Mouse (Mus musculus): Measurements from ENCODE around the gene Cdk5rap3. TPM values are rescaled to one million over a fixed set of nuclear protein-coding genes. Genes with fewer than 3 reads are reported as not detected.

Cdk5rap3 gene
- polyA plus RNA-seq, 1 experiment, result 45.8 TPM

- DNase-seq (ENCODE audit: extremely low spot score in 1 of 2, low spot score in 1 of 2), result peak; percentile 49 to 55
Measured at GRCm38 (mm10) chr11:96934921-96935356, 18.6 kb upstream of the Cdk5rap3 start.

DNA sequence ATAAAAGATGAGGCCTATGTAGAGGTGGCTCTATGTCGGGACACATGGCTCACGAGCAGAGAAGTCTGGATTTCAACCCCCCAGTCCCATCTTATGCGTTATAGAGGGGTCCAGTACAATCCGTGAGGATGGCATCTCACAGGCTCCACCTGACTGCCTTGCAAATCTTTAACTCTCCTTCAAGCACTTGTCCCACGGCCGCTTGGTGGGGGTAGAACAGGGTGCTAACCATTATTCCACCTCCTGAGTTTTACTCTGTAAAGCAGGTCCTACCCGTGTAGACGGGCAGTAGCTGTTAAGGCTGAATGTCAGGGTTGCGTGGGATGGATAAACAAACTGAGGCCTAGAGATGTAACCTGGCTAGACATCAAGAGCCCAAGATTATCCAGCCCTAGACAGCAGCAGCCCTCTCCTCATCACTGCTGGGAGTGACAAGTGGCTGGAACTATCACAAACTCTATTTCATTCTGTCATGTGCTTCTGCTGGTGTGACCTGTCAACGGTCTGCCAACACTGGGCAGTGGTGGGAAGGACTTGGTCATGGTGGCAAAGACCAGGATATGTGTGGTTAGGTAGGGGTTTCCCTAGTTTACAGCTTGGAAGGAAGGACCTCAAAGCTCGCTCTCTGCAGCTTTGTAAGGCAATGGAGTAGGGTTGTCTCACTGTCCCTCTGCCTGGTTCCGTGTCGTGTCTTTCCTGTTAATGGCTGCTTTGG lies 17.4 kb upstream of the Cdk5rap3 start:
- no peak for DNase-seq (ENCODE audit: extremely low spot score in 1 of 2, low spot score in 1 of 2)

GRCm38 (mm10) chr11:96931327-96932062 lies 15.2 kb upstream of the Cdk5rap3 start:
- DNase-seq (ENCODE audit: extremely low spot score in 1 of 2, low spot score in 1 of 2), result no peak

- DNase-seq (ENCODE audit: extremely low spot score in 1 of 2, low spot score in 1 of 2), result no peak
Measured at GRCm38 (mm10) chr11:96929766-96930331, 13.6 kb upstream of the Cdk5rap3 start.

GRCm38 (mm10) chr11:96929096-96929765 lies 12.9 kb upstream of the Cdk5rap3 start:
- DNase-seq (ENCODE audit: extremely low spot score in 1 of 2, low spot score in 1 of 2), result no peak

DNA sequence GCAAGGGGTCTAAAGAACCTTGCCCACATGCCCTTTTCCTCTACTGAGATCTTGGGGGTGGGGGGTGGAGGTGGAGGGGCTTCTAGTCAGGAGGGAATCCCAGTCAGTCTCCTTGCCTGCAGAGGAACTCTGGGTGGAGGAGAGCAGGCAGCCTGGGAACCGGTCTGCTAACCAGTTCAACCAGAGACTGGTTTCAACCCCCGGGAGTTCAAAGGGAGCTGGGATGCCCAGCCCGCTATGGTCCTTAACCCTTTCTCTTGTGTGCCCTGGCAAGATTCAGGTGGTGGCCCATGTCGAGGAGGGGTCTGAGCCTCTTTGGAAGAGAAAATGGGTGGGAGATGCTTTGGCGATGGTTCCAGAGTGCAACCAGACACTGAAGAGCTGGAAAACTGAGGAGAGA lies 12.4 kb upstream of the Cdk5rap3 start:
- no peak for DNase-seq (ENCODE audit: extremely low spot score in 1 of 2, low spot score in 1 of 2)

DNA sequence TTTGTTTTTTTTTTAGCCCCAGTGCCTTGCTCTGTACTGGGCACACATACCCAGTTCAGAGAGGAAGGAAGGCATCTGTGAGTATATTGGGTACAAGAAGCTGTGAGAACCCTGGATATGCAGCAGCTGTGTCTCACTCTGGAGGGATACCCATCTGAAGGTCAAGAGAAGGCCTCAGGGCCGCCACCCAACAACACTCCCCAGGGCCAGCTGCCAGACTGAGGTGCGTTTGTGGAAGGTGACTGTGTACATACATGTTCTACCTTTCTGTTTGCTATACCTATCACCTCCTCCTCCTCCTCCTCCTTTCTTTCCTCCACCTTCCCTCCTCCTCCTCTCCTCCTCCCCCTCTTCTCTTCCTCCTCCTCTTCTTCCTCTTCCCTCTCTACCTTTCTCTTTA lies 11.8 kb upstream of the Cdk5rap3 start, which contains the start of gene Prr15l:
Gene Prr15l, plus strand, starts transcription at position 17 of the 400 bp plus-strand sequence.
- no peak for DNase-seq (ENCODE audit: extremely low spot score in 1 of 2, low spot score in 1 of 2)

DNA sequence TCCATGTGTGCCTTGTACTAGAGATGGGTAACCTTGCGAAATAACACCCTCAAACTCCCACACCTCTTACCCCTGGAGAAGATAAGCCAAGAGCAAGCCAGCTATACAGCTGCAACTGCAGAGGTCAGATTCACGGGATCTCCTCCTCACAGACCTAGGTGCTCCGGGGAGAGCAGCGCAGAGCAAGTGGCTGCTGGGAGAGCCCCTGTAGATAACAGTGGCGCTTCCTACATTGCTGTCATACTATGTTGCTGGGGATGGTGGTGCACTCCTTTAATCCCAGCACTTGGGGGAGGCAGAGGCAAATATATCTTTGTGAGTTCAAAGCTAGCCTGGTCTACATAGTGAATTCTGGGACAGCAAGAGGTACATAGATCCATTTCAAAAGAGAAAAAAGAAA lies 10.3 kb upstream of the Cdk5rap3 start:
- DNase-seq (ENCODE audit: extremely low spot score in 1 of 2, low spot score in 1 of 2), result no peak

GRCm38 (mm10) chr11:96925469-96926148 lies 9.3 kb upstream of the Cdk5rap3 start:
- DNase-seq (ENCODE audit: extremely low spot score in 1 of 2, low spot score in 1 of 2), result no peak

GRCm38 (mm10) chr11:96924861-96925260 lies 8.6 kb upstream of the Cdk5rap3 start:
- DNase-seq (ENCODE audit: extremely low spot score in 1 of 2, low spot score in 1 of 2), result no peak

DNA sequence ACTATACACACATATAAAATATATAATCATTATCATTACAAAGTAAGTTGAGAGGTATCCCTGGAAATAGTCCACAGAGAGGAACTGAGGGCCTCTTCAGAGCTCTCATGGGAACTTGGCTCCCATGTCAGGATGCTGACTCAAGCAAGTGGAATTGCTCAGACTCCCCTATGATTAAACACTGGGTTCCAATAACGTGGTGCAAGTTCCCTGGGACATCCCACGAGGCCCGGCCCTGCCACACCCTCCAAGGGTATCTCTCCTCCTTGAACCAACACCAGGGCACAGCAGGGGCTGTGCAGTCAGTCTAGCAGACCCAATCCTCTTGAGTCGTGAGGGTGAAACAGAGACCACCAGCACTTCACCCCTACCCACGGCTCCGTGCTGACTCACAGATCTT lies 2.7 kb upstream of the Cdk5rap3 start:
- no peak for DNase-seq (ENCODE audit: extremely low spot score in 1 of 2, low spot score in 1 of 2)

DNA sequence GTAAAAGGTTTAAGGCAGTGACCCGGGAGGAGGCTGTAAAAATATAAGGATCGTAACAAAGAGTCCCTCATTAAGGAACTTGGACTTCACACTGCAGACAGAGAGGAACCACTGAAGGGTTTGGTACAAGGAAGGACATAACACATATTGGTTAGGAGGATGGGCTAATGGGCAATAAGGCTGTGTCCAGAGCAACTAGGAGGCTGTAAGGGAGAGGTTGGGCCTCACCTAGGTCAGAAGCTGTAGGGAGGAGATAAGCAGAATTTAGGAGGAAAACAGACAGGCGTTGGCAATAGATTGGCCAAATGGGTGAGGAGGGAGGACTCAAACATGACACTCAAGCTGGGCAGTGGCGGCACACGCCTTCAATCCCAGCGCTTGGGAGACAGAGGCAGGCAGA lies 1.1 kb upstream of the Cdk5rap3 start:
- DNase-seq (ENCODE audit: extremely low spot score in 1 of 2, low spot score in 1 of 2), result no peak

GRCm38 (mm10) chr11:96916885-96917396 lies 645 bp upstream of the Cdk5rap3 start:
- no peak for DNase-seq (ENCODE audit: extremely low spot score in 1 of 2, low spot score in 1 of 2)

DNA sequence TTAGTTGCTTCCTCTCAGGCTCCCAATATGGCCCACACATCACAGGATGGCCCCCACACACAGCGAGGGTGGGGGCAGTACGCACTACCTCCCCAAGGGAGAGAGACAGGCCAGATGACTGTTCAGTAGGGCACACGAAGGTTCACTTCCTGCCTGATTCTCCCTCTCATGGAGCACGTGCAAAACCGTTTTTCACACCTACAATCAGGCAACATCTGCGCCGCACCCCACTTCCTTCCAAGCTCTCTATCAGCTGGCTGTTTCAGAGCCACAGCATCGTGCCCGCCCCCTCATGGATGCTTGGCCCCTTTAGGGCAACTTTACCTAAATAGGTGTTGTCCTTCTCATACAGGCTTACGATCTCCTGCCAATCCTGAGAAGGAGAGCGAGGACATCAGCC lies 3.6 kb downstream of the Cdk5rap3 start:
- no peak for DNase-seq (ENCODE audit: extremely low spot score in 1 of 2, low spot score in 1 of 2)

GRCm38 (mm10) chr11:96910003-96910402 lies 6.3 kb downstream of the Cdk5rap3 start:
- peak; percentile 56 to 92 for DNase-seq (ENCODE audit: extremely low spot score in 1 of 2, low spot score in 1 of 2)

DNA sequence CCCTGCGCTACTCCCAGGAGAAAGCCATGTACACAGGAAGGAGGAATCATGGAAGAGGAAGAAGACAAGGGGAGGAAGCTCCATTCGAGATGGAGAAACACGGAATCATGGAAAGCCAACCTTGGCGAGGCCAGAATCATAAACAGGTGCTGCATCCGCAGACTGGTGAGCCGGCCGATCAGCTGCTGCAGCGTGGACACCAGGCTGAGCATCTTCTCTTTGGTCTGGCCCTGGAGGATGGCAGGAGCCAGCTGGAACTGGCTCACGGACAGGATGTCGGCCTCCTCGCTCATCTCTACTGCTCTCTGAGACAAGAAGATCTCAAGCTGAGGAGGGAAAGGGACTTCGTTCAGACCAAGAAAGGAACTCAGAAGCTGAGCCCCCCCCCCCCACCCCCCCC lies 7.7 kb downstream of the Cdk5rap3 start:
- DNase-seq (ENCODE audit: extremely low spot score in 1 of 2, low spot score in 1 of 2), result no peak

DNA sequence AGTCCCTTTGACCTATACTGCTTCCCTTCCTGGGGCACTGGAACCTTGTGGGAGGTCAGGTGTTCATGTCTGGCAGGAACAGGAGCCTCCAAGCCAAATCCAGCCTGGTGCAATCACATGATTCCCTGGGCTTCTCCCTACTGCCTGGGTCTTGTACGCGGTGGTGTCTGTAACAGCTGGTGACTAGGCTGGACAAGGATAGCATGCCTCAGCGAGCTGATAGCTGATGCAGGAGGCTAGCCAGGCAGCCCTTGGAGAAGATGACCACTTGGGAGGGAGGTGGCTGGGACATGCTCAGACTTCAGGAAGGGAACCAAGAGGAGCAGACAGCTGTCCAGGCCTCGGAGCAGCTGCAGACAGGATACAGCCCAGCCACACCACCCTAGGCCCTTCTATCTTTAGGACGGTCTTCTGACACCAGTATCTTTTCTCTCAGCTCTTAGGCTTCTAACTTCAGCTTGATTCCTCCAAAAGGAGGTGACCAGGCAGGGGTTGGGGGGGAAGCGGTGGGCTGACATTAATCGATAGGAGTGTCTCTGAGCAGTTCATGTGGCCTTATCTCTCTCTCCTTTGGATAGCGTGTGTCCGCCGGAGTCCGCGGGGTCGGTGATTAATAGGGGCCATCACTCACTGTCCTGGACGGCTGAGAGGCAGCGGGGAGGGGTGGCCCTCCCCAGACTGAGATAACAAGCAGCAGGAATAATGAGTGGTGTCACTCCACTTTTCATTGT lies 9.7 kb downstream of the Cdk5rap3 start:
- DNase-seq (ENCODE audit: extremely low spot score in 1 of 2, low spot score in 1 of 2), result no peak

- DNase-seq (ENCODE audit: extremely low spot score in 1 of 2, low spot score in 1 of 2), result no peak
Measured at GRCm38 (mm10) chr11:96902639-96903635, 13.4 kb downstream of the Cdk5rap3 start.

Data from frontal cortex, adult 2 months (tissue).